Mouse (Mus musculus): Measurements from ENCODE around the gene BC048403. TPM values are rescaled to one million over a fixed set of nuclear protein-coding genes. Genes with fewer than 3 reads are reported as not detected.
"Not testable (repeated sequence)": the region's sequence is repeated elsewhere in the genome, so short reads cannot be mapped to it uniquely, and the experiment has no call there.

The BC048403 gene
- polyA plus RNA-seq, 1 experiment from 2014 or later: 3.1 TPM

DNA sequence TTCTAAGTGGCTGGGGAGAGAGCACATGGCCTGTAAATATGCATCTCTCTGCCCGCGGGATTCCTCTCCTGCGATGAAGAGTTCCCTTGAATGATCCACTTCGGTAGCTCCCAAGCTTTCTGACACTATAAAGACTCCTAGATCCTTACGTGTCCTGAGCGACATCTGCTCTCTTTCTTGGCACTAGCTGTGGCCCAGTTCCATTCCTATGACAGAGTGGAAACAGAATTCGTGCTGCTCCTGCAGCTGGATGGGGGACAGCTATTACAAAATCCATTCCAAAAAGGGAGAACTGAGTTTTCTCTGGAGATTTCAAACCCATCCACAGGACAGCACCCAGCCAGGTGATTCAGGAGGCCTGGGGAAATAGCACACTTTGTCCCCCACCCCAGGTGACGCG is 22.4 kb downstream of the BC048403 start:
- no peak overlapping the region for H3K27ac ChIP-seq

DNA sequence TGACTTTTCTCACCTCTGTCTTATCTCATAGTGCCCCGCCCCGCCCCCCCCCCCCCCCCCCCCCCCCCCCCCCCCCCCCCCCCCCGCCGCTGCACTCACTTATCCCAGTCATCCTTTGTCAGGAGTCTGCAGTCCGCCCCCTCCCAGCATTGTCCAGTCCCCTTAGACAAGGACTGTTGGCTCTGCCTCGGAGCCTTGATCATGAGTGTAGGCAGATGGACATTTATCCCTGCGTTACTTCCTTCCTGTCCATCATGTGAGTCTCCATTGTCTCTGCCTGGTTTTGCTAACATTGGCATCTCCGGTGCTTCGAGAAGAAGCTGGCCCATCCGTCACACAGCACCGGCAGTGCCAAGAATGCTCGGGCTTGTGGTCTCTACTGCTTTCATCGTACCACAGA is 23.5 kb downstream of the BC048403 start:
- ATAC-seq (ENCODE audit: insufficient number of reproducible peaks, insufficient read depth, low FRiP score, low TSS enrichment, low read depth): no peak
- H3K9ac ChIP-seq: no peak overlapping the region
- no peaks in the 10 kb centered on the region for H3K4me1 ChIP-seq
- no peak overlapping the region for H3K4me3 ChIP-seq
- H3K27ac ChIP-seq: no peak overlapping the region
- WGBS: 88% methylated on average over 8 of the region's 13 CpGs
- H3K9me3 ChIP-seq: no peaks in the 10 kb centered on the region
- no peaks in the 10 kb centered on the region for H3K27me3 ChIP-seq
- no peak overlapping the region for H3K4me2 ChIP-seq
- no peaks in the 10 kb centered on the region for H3K36me3 ChIP-seq

More for the DNA sequence above, 22.4 kb downstream of the BC048403 start:
- Histone ChIP-seq H3K9me3 (no peaks in the 10 kb centered on the region), H3K4me3 (no peak overlapping the region), H3K36me3 (no peaks in the 10 kb centered on the region), H3K27me3 (no peaks in the 10 kb centered on the region), H3K9ac (no peak overlapping the region), H3K4me2 (no peak overlapping the region), H3K4me1 (no peaks in the 10 kb centered on the region)
- no peak for ATAC-seq (ENCODE audit: insufficient number of reproducible peaks, insufficient read depth, low FRiP score, low TSS enrichment, low read depth)
- WGBS: 53% methylated on average over 9 of the region's 9 CpGs

DNA sequence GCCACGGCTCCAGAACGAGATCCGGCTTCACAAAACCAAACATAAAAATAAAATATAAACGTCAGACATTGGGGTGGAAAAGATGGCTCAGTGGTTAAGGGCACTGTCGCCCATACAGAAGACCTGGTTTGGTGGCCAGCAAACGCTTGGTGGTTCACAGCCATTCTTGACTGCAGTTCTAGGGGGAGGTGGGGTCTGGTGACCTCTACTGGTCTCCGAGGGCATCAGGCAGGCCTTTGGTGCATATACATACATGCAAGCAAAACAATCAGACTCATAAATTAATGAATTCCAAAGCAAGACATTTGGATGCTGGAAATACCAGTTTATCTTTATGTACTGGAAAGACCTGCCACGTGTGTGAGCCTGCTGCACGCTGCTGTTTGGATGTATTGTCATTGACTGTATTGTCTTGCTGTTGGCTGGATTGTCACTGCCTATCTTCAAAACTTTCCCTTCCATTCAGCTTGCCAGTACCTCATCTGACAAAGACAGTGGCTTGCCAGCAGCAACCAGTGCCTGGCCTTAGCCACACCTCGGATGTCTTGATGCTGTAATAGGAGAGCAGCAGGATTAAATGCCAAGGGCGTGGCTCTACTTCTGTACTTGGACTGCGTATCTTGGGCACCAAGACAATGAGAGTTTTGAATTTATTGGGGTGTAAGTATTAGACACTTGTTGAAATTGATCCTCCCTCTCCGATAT is 24.9 kb downstream of the BC048403 start:
- H3K4me1 ChIP-seq: no peaks in the 10 kb centered on the region
- no peak overlapping the region for H3K9ac ChIP-seq
- no peak overlapping the region for H3K4me2 ChIP-seq
- no peak overlapping the region for H3K27ac ChIP-seq
- ATAC-seq (ENCODE audit: insufficient number of reproducible peaks, insufficient read depth, low FRiP score, low TSS enrichment, low read depth): no peak
- no peaks in the 10 kb centered on the region for H3K36me3 ChIP-seq
- H3K9me3 ChIP-seq: no peaks in the 10 kb centered on the region
- WGBS: 81% methylated on average over 13 of the region's 13 CpGs
- H3K27me3 ChIP-seq: no peaks in the 10 kb centered on the region
- no peak overlapping the region for H3K4me3 ChIP-seq

DNA sequence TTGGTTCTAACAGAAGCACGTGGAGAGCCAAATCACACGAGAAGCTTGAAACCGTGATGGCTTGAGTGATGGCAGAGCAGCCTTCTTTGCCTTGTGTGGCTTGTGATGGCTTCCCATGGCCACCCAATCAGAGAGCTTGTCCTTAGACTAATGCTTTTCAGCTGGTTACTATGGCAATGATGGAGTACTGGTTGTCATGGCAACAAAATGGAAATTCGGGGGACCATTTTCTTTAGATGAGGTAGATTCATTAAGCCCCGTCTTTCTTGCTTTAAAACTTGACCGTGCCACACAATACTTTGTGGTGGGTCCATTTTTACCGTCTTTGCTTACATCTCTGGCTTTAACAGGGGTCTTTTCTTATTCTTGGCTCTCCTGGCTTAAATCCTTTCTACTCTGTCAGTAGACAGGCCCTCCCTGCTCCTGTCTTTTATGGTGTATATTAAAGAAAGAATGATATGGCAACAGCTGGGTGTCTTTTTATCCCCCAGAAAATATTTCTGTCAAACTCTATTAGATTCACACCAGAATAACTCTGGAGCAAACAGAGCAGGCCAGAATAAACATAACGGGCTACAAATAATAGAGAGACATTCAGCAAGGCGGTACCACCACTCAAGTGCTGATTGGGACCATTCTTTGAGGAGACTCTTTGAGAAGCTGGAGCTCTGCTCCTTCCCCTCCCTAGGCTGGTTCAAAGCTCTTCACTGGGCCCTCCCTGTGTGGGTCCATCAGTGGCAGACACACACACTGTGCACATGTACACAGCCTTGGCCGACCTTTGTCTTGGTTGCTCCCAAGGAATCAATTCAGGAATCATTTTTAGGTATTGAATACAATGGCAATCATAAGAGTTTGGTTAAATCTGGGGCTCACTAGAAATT is 25.7 kb downstream of the BC048403 start:
- Histone ChIP-seq H3K27me3 (no peaks in the 10 kb centered on the region), H3K36me3 (no peaks in the 10 kb centered on the region), H3K9me3 (no peaks in the 10 kb centered on the region), H3K4me3 (no peak overlapping the region), H3K27ac (no peak overlapping the region), H3K4me2 (no peak overlapping the region), H3K4me1 (no peaks in the 10 kb centered on the region), H3K9ac (no peak overlapping the region)
- WGBS: 68% methylated on average over 10 of the region's 10 CpGs
- no peak for ATAC-seq (ENCODE audit: insufficient number of reproducible peaks, insufficient read depth, low FRiP score, low TSS enrichment, low read depth)

DNA sequence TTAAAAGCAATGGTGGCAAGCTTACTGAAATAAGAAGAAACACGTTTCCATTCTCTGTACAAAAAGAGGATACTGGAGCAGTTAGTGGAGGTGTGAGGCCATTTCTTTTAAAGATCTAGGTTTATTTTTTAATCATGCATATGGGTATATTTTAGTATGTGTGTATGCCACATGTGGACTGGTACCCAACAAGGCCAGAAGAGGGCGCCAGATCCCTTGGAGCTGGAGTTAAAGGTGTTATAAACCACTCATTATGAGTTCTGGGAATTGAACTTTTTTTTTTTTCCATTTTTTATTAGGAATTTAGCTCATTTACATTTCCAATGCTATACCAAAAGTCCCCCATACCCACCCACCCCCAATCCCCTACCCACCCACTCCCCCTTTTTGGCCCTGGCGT is 27.6 kb downstream of the BC048403 start:
- H3K4me3 ChIP-seq; H3K36me3 ChIP-seq; H3K27ac ChIP-seq; ATAC-seq (ENCODE audit: insufficient number of reproducible peaks, insufficient read depth, low FRiP score, low TSS enrichment, low read depth); H3K9me3 ChIP-seq; H3K4me2 ChIP-seq; H3K9ac ChIP-seq; H3K4me1 ChIP-seq; H3K27me3 ChIP-seq: not testable (repeated sequence)
- WGBS: 74% methylated on average over 3 of the region's 3 CpGs

DNA sequence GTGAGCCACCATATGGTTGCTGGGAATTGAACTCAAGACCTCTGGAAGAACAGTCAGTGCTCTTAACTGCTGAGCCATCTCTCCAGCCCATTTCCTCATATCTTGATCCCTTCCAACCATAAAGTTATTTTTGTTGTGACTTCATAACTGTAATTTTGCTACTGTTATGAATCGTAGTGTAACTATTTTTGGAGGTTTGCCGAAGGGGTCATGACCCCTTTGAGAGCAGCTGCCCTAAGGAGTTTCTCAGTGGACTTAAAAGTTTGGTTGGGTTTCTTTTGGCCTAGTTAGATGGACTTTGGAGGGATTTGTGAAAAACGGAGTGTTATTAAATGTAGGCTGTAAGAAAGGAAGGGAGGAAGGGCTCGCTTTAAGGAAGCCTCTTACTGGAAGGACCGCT is 30.0 kb downstream of the BC048403 start:
- Histone ChIP-seq H3K27me3 (no peaks in the 10 kb centered on the region), H3K27ac (no peak overlapping the region), H3K4me2 (no peak overlapping the region), H3K4me3 (no peak overlapping the region), H3K9ac (no peak overlapping the region), H3K4me1 (no peaks in the 10 kb centered on the region), H3K9me3 (no peaks in the 10 kb centered on the region), H3K36me3 (no peaks in the 10 kb centered on the region)
- ATAC-seq (ENCODE audit: insufficient number of reproducible peaks, insufficient read depth, low FRiP score, low TSS enrichment, low read depth): no peak
- WGBS: 86% methylated on average over 5 of the region's 5 CpGs

DNA sequence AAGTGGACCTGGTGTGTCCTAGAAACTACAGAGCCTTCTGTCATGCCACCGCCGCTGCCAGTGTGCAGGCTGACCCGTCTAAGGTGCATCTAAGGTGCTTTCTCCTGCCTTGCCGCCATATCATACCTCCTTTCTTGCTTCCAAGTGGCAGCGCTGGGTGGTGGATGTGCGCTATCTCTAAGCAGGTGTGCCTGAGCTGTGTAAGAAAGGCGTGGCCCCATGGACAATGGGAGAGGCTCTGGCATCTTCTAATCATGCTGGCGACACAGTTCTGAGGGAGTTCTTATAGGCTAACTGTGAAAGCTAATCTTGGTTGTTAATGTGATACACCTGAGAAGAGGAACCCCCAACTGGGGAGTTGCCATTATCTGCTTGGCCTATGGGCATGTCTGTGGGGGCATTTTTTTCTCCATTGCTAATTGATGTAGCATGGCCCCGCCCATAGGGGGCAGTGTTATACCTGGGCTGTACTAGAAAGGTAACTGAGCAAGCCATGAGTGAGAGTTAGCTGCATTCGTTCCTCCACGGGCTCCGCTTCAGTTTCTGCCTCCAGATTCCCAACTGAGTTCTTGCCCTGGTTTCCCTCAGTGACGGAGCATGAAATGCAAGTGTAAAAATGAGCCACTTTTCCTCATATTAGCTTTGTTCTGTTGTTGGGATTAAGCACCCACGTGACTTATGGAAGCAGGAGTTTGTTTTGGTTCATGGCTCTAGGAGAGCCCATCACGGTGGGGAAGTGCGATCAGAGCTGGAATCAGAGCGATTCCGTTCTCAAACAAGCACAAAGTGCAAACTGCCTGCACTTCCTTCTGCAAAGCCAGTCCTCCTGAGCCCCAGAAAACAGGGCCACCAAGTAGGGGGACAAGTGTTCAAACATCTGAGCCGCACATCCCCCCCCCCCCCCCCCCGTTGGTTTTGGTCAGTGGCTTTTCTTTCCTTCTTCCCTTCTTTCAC is 31.2 kb downstream of the BC048403 start:
- no peak overlapping the region for H3K27ac ChIP-seq
- H3K4me3 ChIP-seq: peak overlapping the region; percentile 19; the same call in 1 of the 2 replicates
- H3K4me1 ChIP-seq: no peaks in the 10 kb centered on the region
- ATAC-seq (ENCODE audit: insufficient number of reproducible peaks, insufficient read depth, low FRiP score, low TSS enrichment, low read depth): no peak
- H3K36me3 ChIP-seq: no peaks in the 10 kb centered on the region
- no peaks in the 10 kb centered on the region for H3K9me3 ChIP-seq
- no peaks in the 10 kb centered on the region for H3K27me3 ChIP-seq
- H3K4me2 ChIP-seq: peak overlapping the region; percentile 45
- H3K9ac ChIP-seq: no peak overlapping the region
- 45% methylated on average over 20 of the region's 20 CpGs for WGBS

DNA sequence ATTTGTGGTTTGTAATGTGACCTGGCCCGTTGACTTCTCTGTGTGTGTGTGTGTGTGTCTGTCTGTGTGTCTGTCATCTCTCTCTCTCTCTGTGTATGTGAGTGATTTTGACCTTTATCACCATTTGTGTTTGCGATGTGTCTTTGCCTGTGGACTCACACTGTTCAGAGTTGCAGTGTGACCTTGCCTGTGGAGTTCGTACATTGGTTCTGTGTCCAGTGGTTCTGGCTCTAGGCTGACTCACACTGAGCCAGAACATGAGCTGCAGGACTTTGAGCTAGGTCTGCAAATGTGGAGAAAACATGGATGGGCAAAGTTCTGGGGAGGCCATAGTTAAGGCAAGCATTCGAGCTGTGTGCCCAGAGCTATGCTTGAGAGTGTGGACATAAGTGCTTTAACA is 34.1 kb downstream of the BC048403 start:
- no peak overlapping the region for H3K27ac ChIP-seq
- no peaks in the 10 kb centered on the region for H3K36me3 ChIP-seq
- no peaks in the 10 kb centered on the region for H3K27me3 ChIP-seq
- no peak overlapping the region for H3K4me3 ChIP-seq
- no peak overlapping the region for H3K4me2 ChIP-seq
- WGBS: 79% methylated on average over 4 of the region's 4 CpGs
- no peaks in the 10 kb centered on the region for H3K9me3 ChIP-seq
- no peak overlapping the region for H3K9ac ChIP-seq
- no peaks in the 10 kb centered on the region for H3K4me1 ChIP-seq
- no peak for ATAC-seq (ENCODE audit: insufficient number of reproducible peaks, insufficient read depth, low FRiP score, low TSS enrichment, low read depth)

DNA sequence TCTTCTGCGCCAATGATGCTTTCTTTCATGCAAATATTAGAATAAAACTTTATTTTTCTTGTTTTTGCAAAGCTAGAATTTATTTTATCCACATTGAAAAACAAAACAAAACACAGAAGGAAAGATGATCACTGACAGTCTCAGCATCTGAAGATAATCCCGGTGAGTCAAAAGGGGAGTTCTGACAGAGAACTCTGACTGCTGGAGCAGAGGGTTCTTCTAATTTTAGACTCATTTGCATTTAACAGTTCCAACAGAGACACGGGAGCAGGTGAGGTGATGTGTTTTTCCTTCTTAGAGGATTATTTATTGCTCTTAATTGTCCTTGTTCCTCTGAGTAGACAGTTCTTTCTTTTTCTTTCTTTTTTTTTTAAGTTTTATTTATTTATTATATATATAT is 36.3 kb downstream of the BC048403 start:
- H3K27me3 ChIP-seq: no peaks in the 10 kb centered on the region
- H3K27ac ChIP-seq: no peak overlapping the region
- H3K9me3 ChIP-seq: no peaks in the 10 kb centered on the region
- no peaks in the 10 kb centered on the region for H3K36me3 ChIP-seq
- H3K4me2 ChIP-seq: no peak overlapping the region
- no peak overlapping the region for H3K9ac ChIP-seq
- H3K4me3 ChIP-seq: no peak overlapping the region
- no peaks in the 10 kb centered on the region for H3K4me1 ChIP-seq
- ATAC-seq (ENCODE audit: insufficient number of reproducible peaks, insufficient read depth, low FRiP score, low TSS enrichment, low read depth): no peak
- 56% methylated on average over 3 of the region's 3 CpGs for WGBS

DNA sequence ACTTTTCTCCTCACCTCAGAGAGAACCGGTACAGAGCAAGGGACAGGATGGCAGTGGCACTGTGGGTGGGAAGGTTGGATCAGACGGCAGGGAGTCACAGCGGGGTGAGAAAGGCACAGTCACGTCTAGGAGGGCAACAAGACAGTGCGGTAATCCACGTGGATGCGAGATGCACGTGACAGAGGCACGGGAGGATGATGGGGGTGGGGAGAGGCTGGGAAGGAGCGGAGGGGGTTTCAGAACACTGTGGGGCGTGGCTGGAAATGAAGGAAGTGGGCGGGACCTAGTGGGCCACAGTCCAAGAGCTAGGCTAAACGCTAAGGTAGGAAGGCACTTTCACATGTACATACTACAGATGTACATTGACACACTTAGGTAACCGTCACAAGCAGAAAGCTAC is 41.4 kb downstream of the BC048403 start:
- Histone ChIP-seq H3K4me1 (peaks cover 5% of the 10 kb centered on the region; the same call in 1 of the 2 replicates), H3K36me3 (peaks cover 38% of the 10 kb centered on the region), H3K4me2 (no peak overlapping the region), H3K9ac (no peak overlapping the region), H3K27me3 (no peaks in the 10 kb centered on the region), H3K9me3 (no peaks in the 10 kb centered on the region), H3K27ac (no peak overlapping the region), H3K4me3 (no peak overlapping the region)
- 50% methylated on average over 14 of the region's 14 CpGs for whole genome bisulfite sequencing
- ATAC-seq (ENCODE audit: insufficient number of reproducible peaks, insufficient read depth, low FRiP score, low TSS enrichment, low read depth): no peak

DNA sequence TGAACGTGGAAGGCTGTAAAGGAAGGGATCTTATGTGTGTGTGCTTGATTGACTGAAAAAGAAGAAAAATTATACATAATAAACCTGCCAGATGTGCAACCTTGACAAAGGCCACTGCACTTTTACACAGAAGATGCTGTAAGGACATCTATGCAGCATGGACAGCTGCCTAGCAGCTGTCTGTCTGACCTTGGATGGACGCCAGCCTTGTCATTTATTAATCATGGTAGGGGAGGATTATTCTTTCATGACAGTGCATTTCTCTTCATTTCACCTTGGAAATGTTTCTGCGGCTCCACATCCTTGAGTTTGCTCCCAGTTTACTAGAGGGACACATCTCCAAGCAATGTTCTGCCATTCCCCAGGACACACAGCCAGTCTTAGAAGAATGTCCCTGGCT is 48.8 kb downstream of the BC048403 start:
- Histone ChIP-seq H3K4me3 (no peak overlapping the region), H3K27ac (no peak overlapping the region), H3K9ac (no peak overlapping the region), H3K4me1 (no peaks in the 10 kb centered on the region), H3K4me2 (no peak overlapping the region), H3K27me3 (no peaks in the 10 kb centered on the region), H3K36me3 (peaks cover 45% of the 10 kb centered on the region), H3K9me3 (no peaks in the 10 kb centered on the region)
- WGBS: 80% methylated on average over 3 of the region's 3 CpGs
- no peak for ATAC-seq (ENCODE audit: insufficient number of reproducible peaks, insufficient read depth, low FRiP score, low TSS enrichment, low read depth)

All from embryonic facial prominence, embryonic 13.5 days (tissue).